Mouse (Mus musculus) retina, embryonic 14.5 days (tissue): ENCODE results near the gene Pacsin2.
"Not testable (repeated sequence)": the region's sequence is repeated elsewhere in the genome, so short reads cannot be mapped to it uniquely, and the experiment has no call there.

ENCODE experiments used
- DNase-seq: peaks from one replicate; pipeline ENCODE4 v3.0.0-alpha.2; 2015; ENCODE audit warnings: low spot score

Pacsin2 gene

DNA sequence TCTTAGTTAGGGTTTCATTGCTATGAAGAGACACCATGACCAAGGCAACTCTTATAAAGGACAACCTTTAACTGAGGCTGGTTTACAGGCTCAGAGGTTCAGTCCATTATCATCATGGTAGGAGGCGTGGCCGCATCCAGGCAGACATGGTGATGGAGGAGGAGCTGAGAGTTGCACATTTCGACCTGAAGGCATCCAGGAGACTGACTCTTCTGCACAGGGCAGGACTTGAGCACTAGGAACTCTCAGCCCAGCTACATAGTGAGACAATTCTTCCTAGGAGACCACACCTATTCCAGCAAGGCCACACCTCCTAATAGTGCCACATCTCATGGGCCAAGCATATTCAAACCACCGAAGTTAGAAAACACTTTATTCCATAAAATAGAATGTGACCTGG lies 15.4 kb upstream of the Pacsin2 start:
- DNase-seq, result no peak

GRCm38 (mm10) chr15:83478096-83478495 lies 13.7 kb upstream of the Pacsin2 start:
- no peak for DNase-seq

DNA sequence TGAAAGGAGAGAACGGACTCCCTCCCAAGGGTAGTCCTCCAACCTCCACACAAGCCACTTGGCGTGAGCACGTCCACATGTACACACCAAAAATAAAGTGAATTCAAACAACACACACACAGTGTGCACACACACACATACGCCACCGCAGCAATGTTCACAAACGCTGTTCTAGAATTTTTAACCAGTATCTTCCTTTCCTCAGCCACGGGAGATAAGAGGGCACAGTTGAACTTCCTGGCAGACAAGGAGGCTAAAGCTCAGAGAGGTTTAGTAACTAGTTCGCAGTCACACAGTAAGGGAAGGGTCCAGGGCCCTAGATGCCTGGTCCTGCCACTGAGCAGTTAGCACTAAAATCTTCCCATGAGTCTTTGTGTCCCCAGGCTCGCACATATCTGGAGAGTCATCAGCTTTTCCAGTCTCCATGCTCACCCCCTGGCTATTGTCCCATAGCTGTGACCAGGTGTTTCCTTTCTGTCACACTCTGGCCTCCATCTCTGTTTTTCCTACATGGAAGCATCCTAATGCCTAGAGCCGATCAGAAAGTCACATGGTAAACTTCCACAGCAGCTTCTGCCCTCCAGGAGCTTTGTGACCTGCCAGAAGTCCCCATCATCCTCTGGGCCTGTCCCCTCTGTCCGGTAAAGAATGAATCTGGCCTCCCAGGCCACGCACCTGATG lies 12.3 kb upstream of the Pacsin2 start:
- DNase-seq, result no peak

DNA sequence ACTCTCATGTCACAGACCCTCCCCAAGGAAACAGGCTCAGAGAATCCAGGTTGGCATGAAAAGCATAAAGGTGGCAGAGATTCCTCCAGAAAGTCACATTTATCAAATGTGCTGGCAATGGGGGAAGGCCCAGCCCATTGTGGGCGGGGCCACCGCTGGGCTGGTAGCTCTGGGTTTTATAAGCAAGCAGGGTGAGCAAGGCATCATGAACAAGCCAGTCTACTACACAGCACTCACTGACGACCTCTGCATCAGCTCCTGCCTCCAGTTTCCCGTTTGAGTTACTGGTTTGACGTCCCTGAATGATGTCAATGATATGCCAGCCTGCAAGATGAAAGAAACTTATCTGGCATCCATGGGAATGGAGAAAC lies 10.0 kb upstream of the Pacsin2 start:
- DNase-seq, result no peak

DNA sequence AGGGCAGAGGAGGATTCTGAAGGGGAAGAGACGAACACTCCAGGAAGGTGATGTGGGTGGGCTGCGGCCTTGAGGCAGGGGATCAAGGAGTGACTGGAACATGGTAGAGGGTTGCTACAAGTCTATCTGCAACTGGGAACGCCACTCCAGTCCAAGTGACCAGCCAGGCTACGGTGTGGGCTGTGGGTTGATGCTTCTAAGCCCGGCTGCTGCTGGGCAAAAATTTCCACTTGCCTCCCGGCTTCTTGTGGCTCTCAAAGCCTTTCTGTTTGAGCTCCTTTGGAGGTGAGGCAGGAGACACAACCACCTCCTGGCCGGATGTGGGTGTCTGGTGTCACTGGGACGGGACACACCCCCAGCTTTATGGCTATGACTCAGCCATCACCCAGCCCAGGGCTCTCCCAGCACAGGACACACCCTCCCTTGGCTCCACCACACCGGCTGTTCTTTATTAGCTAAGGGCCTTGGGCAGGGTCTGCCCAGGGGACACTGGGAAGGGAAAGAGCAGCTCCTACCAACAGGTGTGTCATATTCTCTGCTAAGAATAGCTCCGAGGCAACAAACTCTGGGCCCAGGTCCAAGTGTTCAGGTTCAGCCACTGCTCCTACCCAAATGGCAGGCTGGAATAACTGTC lies 9.5 kb upstream of the Pacsin2 start:
- no peak for DNase-seq

DNA sequence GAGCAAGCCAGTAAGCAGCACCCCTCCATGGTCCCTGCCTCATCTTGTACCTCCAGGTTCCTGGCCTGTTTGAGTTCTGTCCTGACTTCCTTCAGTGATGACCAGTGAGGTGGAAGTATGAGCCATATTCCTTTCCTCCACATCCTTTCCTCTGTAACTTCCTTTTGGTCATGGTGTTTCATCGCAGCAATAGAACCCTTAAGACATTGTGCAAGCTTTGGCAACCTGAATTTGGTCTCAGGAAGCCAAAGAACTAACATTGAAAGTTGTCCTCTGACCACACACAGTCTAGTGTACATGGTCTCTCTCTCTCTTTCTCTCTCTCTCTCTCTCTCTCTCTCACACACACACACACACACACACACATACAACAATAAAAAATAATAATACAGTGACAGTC lies 8.8 kb upstream of the Pacsin2 start:
- DNase-seq, result no peak

GRCm38 (mm10) chr15:83471476-83471875 lies 7.1 kb upstream of the Pacsin2 start:
- DNase-seq, result no peak

GRCm38 (mm10) chr15:83470443-83470842 lies 6.0 kb upstream of the Pacsin2 start:
- DNase-seq, result no peak

GRCm38 (mm10) chr15:83469279-83469821 lies 4.9 kb upstream of the Pacsin2 start:
- no peak for DNase-seq

DNA sequence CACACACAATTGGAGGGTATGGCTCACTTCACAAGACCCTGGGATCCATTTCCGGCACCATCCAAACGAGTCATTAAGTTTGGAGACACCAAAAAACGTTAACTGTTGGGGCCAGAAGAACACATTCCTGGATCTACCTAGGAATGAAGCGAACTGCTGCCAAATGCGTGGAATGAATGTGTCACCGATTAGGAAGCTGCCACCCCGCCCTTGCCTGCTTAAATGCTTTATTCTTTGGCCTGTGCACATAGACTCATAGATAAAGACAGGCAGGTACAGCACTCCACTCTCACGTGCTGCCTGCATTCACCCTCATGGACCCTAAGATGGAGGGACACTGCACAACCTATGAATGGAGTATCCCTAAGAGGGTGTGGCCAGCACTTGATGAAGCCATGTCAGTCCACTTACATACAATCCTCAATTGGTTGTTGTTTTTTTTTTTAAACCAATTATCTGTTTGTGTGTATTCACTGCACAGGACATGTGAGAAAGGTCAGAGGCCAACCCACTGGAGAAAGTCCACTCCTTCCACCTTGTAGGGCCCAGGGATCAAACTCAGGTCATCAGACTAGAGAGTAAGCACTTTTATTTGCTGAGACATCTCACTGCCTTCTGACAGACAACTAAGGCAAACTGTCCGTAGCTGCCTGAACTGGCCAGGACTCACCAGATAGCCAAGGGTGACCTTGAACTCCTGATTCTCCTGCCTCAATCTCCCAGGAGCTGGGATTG lies 3.0 kb upstream of the Pacsin2 start:
- no peak for DNase-seq

DNA sequence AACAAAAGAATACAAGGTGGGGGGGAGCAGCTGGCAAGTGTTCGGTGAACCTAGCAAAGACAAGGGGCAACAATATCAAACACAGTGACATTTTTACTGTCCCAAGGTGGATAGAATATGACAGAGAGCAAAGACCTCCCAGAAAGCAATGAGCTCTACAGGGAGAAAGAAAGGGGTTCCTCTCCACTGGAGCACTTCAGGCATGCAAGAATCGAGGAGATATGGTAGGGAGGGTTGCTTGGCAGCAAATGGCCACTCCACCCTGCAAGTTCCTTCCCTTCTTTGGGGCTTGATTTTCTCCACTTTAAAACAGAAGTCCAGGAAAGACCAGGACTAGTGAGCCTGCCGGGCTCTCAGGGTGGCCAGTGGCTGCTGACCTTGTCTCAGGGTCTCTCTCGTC lies 1.9 kb upstream of the Pacsin2 start:
- no peak for DNase-seq

DNA sequence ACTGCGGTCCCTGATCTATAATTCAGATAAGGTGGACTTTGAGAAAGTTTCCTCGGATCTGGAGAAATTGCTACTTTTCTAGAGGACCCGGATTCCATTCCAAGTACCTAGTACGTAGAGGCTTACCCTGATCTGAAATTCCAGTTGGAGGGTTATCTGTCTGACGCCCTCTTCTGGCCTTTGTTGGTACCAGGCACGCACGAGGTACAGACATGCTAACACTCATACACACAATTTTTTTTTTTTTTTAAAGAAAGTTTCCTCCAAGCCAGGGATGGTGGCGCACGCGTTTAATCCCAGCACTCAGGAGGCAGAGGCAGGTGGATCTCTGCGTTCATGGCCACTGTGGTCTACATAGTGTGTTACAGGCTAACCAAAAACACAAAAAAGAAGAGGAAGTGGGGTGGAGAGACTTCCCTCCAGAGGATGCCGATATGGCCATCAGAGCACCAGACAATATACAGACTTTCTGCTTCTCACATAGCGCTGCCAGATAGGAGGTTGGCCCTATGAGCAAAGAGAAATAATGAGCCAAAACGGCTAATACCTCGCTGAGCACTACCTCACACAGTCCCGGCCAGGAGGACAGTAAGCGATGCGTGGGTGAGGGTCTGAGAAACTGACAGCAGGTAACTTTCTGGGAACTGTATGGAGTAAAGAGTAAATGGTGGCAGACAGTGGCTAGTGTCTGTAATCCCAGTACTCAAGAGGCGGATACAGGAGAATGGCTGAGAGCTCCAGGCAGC lies 672 bp upstream of the Pacsin2 start:
- no peak for DNase-seq

DNA sequence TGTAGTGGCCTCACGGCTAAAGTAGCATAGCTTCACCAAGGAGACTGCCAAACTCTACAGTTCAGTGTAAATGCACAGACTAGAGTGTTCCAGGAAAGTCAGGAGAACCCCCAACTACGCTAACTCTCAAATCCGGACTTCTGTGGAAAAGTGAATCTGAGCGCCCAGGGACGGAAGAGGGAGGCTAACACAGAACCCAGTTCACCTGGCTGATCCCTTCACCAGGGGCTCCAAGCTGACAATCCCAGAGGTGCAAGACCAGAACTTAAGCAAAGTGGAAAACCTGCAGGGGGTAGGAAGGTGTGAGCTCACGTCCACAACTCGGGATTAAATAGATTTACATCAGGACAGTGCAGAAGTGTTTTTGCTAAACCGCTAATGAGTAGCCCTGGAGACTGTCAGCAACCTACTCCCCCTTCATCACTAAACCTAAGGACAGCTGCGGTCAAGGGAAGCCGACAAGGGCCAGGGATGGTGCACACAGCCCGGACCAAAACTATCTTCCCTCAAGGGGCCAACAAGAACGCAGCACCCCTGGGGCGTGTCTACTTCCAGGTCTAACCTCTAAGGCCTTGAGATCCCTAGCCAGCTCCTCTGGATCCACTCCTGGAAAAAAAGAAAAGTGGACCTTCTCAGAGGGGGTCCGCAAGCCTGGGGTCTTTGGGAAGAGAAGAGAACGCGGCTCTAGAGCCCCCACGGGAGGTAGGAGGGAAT lies 880 bp downstream of the Pacsin2 start:
- peak; percentile 22 for DNase-seq

GRCm38 (mm10) chr15:83462349-83462748 lies 2.1 kb downstream of the Pacsin2 start:
- not testable (repeated sequence) for DNase-seq

DNA sequence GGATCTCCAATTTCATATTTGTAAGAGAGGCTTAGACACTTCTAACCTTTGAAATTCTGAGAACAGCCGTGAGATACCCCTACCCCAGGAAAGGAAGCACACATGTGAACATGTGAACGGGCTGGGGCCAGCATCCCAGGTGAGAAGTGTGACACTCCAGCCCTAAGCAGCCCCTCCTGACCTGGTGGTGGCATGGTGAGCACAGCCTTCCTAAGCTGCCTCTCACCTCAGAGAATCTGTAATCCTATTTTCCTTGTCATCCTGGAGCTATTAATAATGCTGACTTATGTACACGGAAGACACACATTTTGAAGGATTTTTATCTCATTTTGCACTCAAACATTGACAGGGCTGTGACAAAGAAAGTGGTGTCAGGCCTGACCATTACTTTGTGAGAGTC lies 3.5 kb downstream of the Pacsin2 start:
- no peak for DNase-seq

DNA sequence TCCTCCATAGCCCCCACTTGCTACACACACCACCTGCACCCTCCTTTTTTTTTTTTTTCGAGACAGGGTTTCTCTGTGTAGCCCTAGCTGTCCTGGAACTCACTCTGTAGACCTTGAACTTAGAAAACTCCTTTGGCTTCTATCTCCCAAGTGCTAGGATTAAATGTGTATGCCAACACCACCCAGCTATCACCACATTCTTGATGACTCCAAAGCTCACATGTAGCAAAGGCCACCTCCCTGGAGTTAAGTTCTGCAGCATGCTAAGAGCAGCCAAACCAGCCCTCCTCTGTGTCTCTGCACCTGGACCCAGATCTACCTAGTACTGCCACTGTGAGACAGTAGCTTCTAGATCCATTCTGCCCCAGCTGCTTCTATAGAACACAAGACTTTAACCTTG lies 6.9 kb downstream of the Pacsin2 start:
- DNase-seq, result no peak

DNA sequence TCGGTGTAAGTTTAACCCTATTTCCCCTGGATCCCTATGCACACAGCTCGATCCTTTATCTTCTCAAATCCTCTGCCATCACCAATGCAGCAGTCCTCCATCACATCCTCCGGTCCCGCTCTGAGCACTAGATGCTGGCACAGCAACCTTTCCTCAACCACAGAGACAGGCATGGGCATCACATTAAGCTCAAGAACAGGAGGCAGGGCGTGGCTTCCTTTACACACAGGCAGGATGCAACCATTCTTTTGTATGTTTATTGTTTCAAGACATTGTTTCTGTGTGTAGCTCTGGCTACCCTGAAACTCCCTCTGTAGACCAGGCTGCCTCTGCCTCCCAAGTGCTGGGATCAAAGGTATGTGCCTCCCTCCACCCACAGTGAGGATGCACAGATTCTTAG lies 8.8 kb downstream of the Pacsin2 start:
- DNase-seq, result no peak

DNA sequence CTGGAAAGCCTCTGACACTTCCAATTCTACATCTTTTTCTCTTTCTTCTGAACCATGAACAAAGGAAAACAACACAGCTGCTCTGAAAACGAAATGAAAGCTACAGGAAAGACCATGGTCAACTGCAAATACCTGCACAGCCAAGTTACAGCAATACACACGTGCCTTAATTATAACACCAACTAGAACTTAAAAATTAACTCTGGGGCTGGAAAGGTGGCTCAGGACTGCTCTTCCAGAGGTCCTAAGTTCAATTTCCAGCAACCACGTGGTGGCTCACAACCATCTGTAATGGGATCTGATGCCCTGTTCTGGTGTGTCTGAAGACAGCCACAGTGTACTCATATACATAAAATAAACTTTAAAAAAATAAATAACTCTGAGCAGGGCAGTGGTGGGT lies 9.4 kb downstream of the Pacsin2 start:
- DNase-seq, result no peak

DNA sequence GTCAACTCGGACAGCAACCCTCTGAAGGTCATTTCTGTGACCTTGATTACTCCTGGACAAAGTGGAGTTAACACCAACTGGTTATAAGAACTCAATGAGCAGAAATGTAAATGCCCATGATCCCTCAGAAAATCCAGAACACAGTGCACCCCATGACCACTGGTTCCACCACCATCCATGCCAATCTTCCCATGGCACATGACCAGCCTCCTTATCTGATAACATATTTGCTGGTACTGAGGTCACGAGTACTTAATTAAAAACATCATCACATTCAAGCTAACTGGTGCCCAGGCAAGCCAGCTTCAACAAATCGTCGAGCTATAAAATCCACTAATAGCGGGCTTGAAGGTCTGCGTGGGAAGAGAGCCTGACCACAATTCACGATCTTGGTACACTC lies 10.0 kb downstream of the Pacsin2 start:
- DNase-seq, result no peak

DNA sequence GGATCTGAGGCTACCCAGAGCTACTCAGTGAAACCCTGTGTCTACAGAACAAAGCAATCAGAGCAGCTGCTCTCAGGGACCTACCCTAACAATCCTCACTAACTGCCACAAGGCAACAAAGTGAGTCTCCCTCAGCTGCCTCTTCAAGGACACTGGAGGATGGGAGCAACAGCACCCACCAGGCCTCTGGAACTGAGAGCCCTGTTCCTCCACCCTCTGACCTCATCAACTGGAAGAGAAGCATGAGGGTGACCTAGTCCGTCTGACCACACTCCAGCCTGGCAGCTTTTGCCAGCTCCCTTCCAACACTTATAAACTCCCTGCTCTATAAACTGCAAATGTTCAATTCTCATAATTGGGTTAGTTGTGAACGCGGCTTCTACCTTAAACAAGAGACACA lies 10.5 kb downstream of the Pacsin2 start:
- DNase-seq, result no peak

DNA sequence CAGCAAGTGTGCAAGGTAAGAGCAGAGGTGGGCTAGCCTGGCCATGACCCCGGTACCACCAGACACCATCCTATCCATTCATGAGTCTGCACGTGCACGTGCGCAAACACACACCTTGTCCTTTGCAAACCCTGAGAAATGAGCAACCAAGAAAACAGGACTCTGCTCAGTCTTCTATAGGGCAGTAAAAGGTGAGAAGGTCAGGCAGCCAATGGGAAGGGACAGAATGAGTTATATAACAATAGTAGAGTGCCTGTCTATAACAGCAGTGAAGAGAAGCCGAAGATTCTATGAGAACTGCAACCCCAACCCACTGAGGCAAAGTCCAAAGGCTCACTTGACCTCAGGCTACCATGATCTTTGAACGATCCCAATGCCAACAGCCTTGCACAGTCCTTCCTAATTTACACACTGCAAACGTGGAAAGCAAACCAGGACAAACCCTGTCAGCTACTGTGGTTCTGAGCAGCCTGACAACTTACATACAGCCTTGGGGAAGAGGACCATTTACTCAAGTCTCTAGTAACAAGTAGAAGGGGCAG lies 12.1 kb downstream of the Pacsin2 start:
- no peak for DNase-seq
